In genomic region chr5:114467019-114467418, GRCm38 (mm10) we compare ENCODE assay signal across 9 mouse cellular contexts. TPM values are rescaled to one million over a fixed set of nuclear protein-coding genes. Genes with fewer than 3 reads are reported as not detected.
A peak's percentile ranks its signal among the peaks of the same experiment; 100 is the strongest.
DNase-seq lines count a peak whose midpoint lies in the region; ATAC-seq lines count a peak whose summit lies in the region.
"Had no signal": no experiment of that assay in that cellular context is flagged by ENCODE, and none has a peak within 500 bp of the region (broad histone marks: within the 10 kb centered on the region; RNA-seq: fewer than 3 reads in every experiment).

No protein-coding gene starts in this region.

- intact Hi-C loops in left cerebral cortex, postnatal 4 days (cut with DNase I), result loop anchor here (5.0 kb wide), 1 partner anchor 100 kb away; the partner anchor contains the start of gene Fam222a

- 0 out of 2 replicates have a peak overlapping the region, but pooled peaks have one; percentile 21 for H3K9ac ChIP-seq in forebrain, embryonic 13.5 days
- peak overlapping the region; percentile 64 for H3K9ac ChIP-seq in neural tube, embryonic 13.5 days

- DNase-seq in kidney, postnatal 10 days, result peak; percentile 49
- DNase-seq in kidney, adult 9 months, result no peak
- no peak for DNase-seq in limb, embryonic 10.5 days (ENCODE audit: low spot score)
- DNase-seq in left cerebral cortex, postnatal 4 days, result no peak
- DNase-seq in adrenal gland, postnatal 25 days, result no peak

- peaks cover 44% of the 10 kb centered on the region for H3K4me1 ChIP-seq in forebrain, embryonic 13.5 days
- peaks cover 53% of the 10 kb centered on the region for H3K4me1 ChIP-seq in limb, embryonic 10.5 days
- peaks cover 44% of the 10 kb centered on the region for H3K4me1 ChIP-seq in neural tube, embryonic 13.5 days (replicated peaks)

- WGBS in forebrain, embryonic 13.5 days, result 0% methylated on average over 11 of the region's 11 CpGs
- WGBS in limb, embryonic 10.5 days, result 1% methylated on average over 11 of the region's 11 CpGs
- 0% methylated on average over 11 of the region's 11 CpGs for WGBS in neural tube, embryonic 13.5 days

- peak overlapping the region; percentile 50 for H3K4me2 ChIP-seq in forebrain, embryonic 13.5 days
- H3K4me2 ChIP-seq in neural tube, embryonic 13.5 days, result peak overlapping the region; percentile 49

- H3K27ac ChIP-seq in forebrain, embryonic 13.5 days, result peak overlapping the region; percentile 91
- peak overlapping the region; percentile 72 for H3K27ac ChIP-seq in limb, embryonic 10.5 days
- peak overlapping the region; percentile 92 for H3K27ac ChIP-seq in neural tube, embryonic 13.5 days (replicated peaks)

- peaks cover 3% of the 10 kb centered on the region; the same call in 1 of the 2 replicates for H3K9me3 ChIP-seq in forebrain, embryonic 13.5 days (replicated peaks)
- no peaks in the 10 kb centered on the region for H3K9me3 ChIP-seq in limb, embryonic 10.5 days (replicated peaks)
- H3K9me3 ChIP-seq in neural tube, embryonic 13.5 days, result no peaks in the 10 kb centered on the region

- H3K27me3 ChIP-seq in forebrain, embryonic 13.5 days, result peaks cover 17% of the 10 kb centered on the region; the same call in 1 of the 2 replicates
- H3K27me3 ChIP-seq in limb, embryonic 10.5 days (ENCODE audit: low read depth, poor library complexity, severe bottlenecking), result peaks cover 38% of the 10 kb centered on the region; the same call in 1 of the 2 replicates
- peaks cover 3% of the 10 kb centered on the region; the same call in 1 of the 2 replicates for H3K27me3 ChIP-seq in neural tube, embryonic 13.5 days

- H3K4me3 ChIP-seq in forebrain, embryonic 13.5 days, result peak overlapping the region; percentile 24
- H3K4me3 ChIP-seq in limb, embryonic 10.5 days, result peak overlapping the region; percentile 45
- H3K4me3 ChIP-seq in neural tube, embryonic 13.5 days, result peak overlapping the region; percentile 24

- H3K36me3 ChIP-seq in forebrain, embryonic 13.5 days (ENCODE audit: poor library complexity, severe bottlenecking), result no peaks in the 10 kb centered on the region
- H3K36me3 ChIP-seq in limb, embryonic 10.5 days, result no peaks in the 10 kb centered on the region
- no peaks in the 10 kb centered on the region for H3K36me3 ChIP-seq in neural tube, embryonic 13.5 days

- ATAC-seq in forebrain, embryonic 13.5 days, result peak; percentile 34; the same call in 1 of the 2 replicates
- peak; percentile 49; the same call in 1 of the 2 replicates for ATAC-seq in neural tube, embryonic 13.5 days (ENCODE audit: low read depth)
- no peak for ATAC-seq in frontal cortex, adult (ENCODE audit: low TSS enrichment)
- ATAC-seq: Patski had no signal

RNA-seq across cellular contexts. Expression of gene Mvk, which starts 22.9 kb away (rescaled TPM):
- 44.4 and 50.7 TPM in 2 replicates for polyA plus RNA-seq in forebrain, embryonic 13.5 days (2015; fragmentation: Nextera tagmentation; extraction: Ambion mirVana)
- polyA plus RNA-seq in limb, embryonic 10.5 days (2016; fragmentation: Nextera tagmentation; extraction: Ambion mirVana), result 50.6 and 55.2 TPM in 2 replicates
- polyA plus RNA-seq in neural tube, embryonic 13.5 days (2015; fragmentation: Nextera tagmentation; extraction: Ambion mirVana), result 50.5 and 57.5 TPM in 2 replicates
- 10 to 100 TPM; 72.5 to 75.3 TPM for total RNA-seq in left cerebral cortex, postnatal 4 days (2021)
- total RNA-seq in adrenal gland, postnatal 25 days (2021), result 39.9 and 43.2 TPM in 2 replicates

RNA-seq across cellular contexts. Expression of gene Mmab, which starts 23.2 kb away (rescaled TPM):
- polyA plus RNA-seq in forebrain, embryonic 13.5 days (2015; fragmentation: Nextera tagmentation; extraction: Ambion mirVana), result 18.9 and 20.8 TPM in 2 replicates
- polyA plus RNA-seq in limb, embryonic 10.5 days (2016; fragmentation: Nextera tagmentation; extraction: Ambion mirVana), result 29.3 and 34.7 TPM in 2 replicates
- 25.2 and 28.2 TPM in 2 replicates for polyA plus RNA-seq in neural tube, embryonic 13.5 days (2015; fragmentation: Nextera tagmentation; extraction: Ambion mirVana)
- total RNA-seq in left cerebral cortex, postnatal 4 days (2021), result 10 to 100 TPM; 26.8 to 28.8 TPM
- total RNA-seq in adrenal gland, postnatal 25 days (2021), result 21.6 and 26.5 TPM in 2 replicates
